Comparison of ENCODE assay signal across 8 mouse cellular contexts in genomic region chr10:81175936-81176465, GRCm38 (mm10). TPM values are rescaled to one million over a fixed set of nuclear protein-coding genes. Genes with fewer than 3 reads are reported as not detected.
DNase-seq lines count a peak whose midpoint lies in the region; ATAC-seq lines count a peak whose summit lies in the region.

No protein-coding gene starts in this region.

- 2% methylated on average over 13 of the region's 13 CpGs for WGBS in lung, embryonic 15.5 days
- 2% methylated on average over 13 of the region's 13 CpGs for WGBS in embryonic facial prominence, embryonic 15.5 days
- 3% methylated on average over 13 of the region's 13 CpGs for WGBS in intestine, embryonic 16.5 days
- WGBS in midbrain, embryonic 14.5 days = 6% methylated on average over 13 of the region's 13 CpGs

- H3K27me3 ChIP-seq in lung, embryonic 15.5 days = no peaks in the 10 kb centered on the region
- no peaks in the 10 kb centered on the region for H3K27me3 ChIP-seq in embryonic facial prominence, embryonic 15.5 days
- H3K27me3 ChIP-seq in intestine, embryonic 16.5 days (replicated peaks; ENCODE audit: control insufficient read depth, insufficient read depth, low read length) = no peaks in the 10 kb centered on the region
- H3K27me3 ChIP-seq in midbrain, embryonic 14.5 days (ENCODE audit: control insufficient read depth, insufficient read depth, low read length) = no peaks in the 10 kb centered on the region

- H3K9ac ChIP-seq in lung, embryonic 15.5 days = peak overlapping the region; percentile 31
- peak overlapping the region; percentile 26; the same call in 1 of the 2 replicates for H3K9ac ChIP-seq in embryonic facial prominence, embryonic 15.5 days
- peak overlapping the region; percentile 59 for H3K9ac ChIP-seq in intestine, embryonic 16.5 days (ENCODE audit: low read depth, low read length)
- H3K9ac ChIP-seq in midbrain, embryonic 14.5 days (replicated peaks; ENCODE audit: low read length) = no peak overlapping the region; the same call in 1 of the 2 replicates

- peak; percentile 9; the same call in 1 of the 2 replicates for ATAC-seq in lung, embryonic 15.5 days (ENCODE audit: borderline replicate concordance, extremely low read depth, low FRiP score, low TSS enrichment)
- ATAC-seq in embryonic facial prominence, embryonic 15.5 days (ENCODE audit: insufficient number of reproducible peaks, low FRiP score, low TSS enrichment, low read depth) = peak; percentile 8
- ATAC-seq in intestine, embryonic 16.5 days = peak; percentile 34
- ATAC-seq in midbrain, embryonic 14.5 days (ENCODE audit: low FRiP score, low TSS enrichment) = no peak
- ATAC-seq in megakaryocyte progenitor cell, adult 5-6 weeks (replicated peaks; ENCODE audit: poor library complexity) = no peak
- ATAC-seq in cerebellum, adult (ENCODE audit: insufficient number of reproducible peaks, low FRiP score, low TSS enrichment) = no peak

- H3K9me3 ChIP-seq in lung, embryonic 15.5 days = no peaks in the 10 kb centered on the region
- no peaks in the 10 kb centered on the region for H3K9me3 ChIP-seq in embryonic facial prominence, embryonic 15.5 days (replicated peaks)
- H3K9me3 ChIP-seq in intestine, embryonic 16.5 days (ENCODE audit: control insufficient read depth, low read length) = no peaks in the 10 kb centered on the region
- no peaks in the 10 kb centered on the region for H3K9me3 ChIP-seq in midbrain, embryonic 14.5 days (ENCODE audit: control insufficient read depth, low read length)

- peaks cover 36% of the 10 kb centered on the region for H3K36me3 ChIP-seq in lung, embryonic 15.5 days
- H3K36me3 ChIP-seq in embryonic facial prominence, embryonic 15.5 days = peaks cover 35% of the 10 kb centered on the region
- H3K36me3 ChIP-seq in intestine, embryonic 16.5 days (ENCODE audit: control insufficient read depth, insufficient read depth, low read length) = peaks cover 33% of the 10 kb centered on the region
- peaks cover 37% of the 10 kb centered on the region for H3K36me3 ChIP-seq in midbrain, embryonic 14.5 days (ENCODE audit: control insufficient read depth, insufficient read depth, low read length)

- peak overlapping the region; percentile 77 for H3K4me3 ChIP-seq in lung, embryonic 15.5 days
- H3K4me3 ChIP-seq in embryonic facial prominence, embryonic 15.5 days (replicated peaks) = peak overlapping the region; percentile 97
- peak overlapping the region; percentile 70 for H3K4me3 ChIP-seq in intestine, embryonic 16.5 days (ENCODE audit: low read length)
- H3K4me3 ChIP-seq in midbrain, embryonic 14.5 days (replicated peaks; ENCODE audit: low read depth, low read length) = peak overlapping the region; percentile 95

- peaks cover 48% of the 10 kb centered on the region for H3K4me1 ChIP-seq in lung, embryonic 15.5 days
- H3K4me1 ChIP-seq in embryonic facial prominence, embryonic 15.5 days = peaks cover 50% of the 10 kb centered on the region
- peaks cover 45% of the 10 kb centered on the region for H3K4me1 ChIP-seq in intestine, embryonic 16.5 days (ENCODE audit: control insufficient read depth, insufficient read depth, low read length)
- H3K4me1 ChIP-seq in midbrain, embryonic 14.5 days (ENCODE audit: control insufficient read depth, insufficient read depth, low read length) = peaks cover 27% of the 10 kb centered on the region

- no peak for DNase-seq in lung, postnatal 36 days
- DNase-seq in midbrain, embryonic 14.5 days = no peak
- DNase-seq in right cerebral cortex, adult 2 months (ENCODE audit: low spot score in 2 of 2) = no peak

- peak overlapping the region; percentile 87 for H3K27ac ChIP-seq in lung, embryonic 15.5 days
- peak overlapping the region; percentile 93 for H3K27ac ChIP-seq in embryonic facial prominence, embryonic 15.5 days (replicated peaks)
- peak overlapping the region; percentile 66 for H3K27ac ChIP-seq in intestine, embryonic 16.5 days (ENCODE audit: low read length)
- peak overlapping the region; percentile 98 for H3K27ac ChIP-seq in midbrain, embryonic 14.5 days (replicated peaks; ENCODE audit: low read depth, low read length)

- H3K4me2 ChIP-seq in lung, embryonic 15.5 days = peak overlapping the region; percentile 78
- H3K4me2 ChIP-seq in embryonic facial prominence, embryonic 15.5 days (replicated peaks) = peak overlapping the region; percentile 71
- H3K4me2 ChIP-seq in intestine, embryonic 16.5 days (ENCODE audit: low read depth, low read length) = peak overlapping the region; percentile 40
- peak overlapping the region; percentile 94 for H3K4me2 ChIP-seq in midbrain, embryonic 14.5 days (ENCODE audit: low read length)

RNA-seq across cellular contexts. Expression of gene Eef2, which starts 0.4 kb away (rescaled TPM):
- 567 and 596 TPM in 2 replicates for polyA plus RNA-seq in lung, embryonic 15.5 days (2015; fragmentation: Nextera tagmentation; extraction: Ambion mirVana)
- 654 and 688 TPM in 2 replicates for polyA plus RNA-seq in embryonic facial prominence, embryonic 15.5 days (2015; fragmentation: Nextera tagmentation; extraction: Ambion mirVana)
- 526 and 531 TPM in 2 replicates for polyA plus RNA-seq in intestine, embryonic 16.5 days (2015; fragmentation: Nextera tagmentation; extraction: Ambion mirVana)
- 479 and 528 TPM in 2 replicates for polyA plus RNA-seq in midbrain, embryonic 14.5 days (2014; fragmentation: Nextera tagmentation; extraction: Ambion mirVana)
- 526 and 599 TPM in 2 replicates for total RNA-seq in megakaryocyte progenitor cell, adult 5-6 weeks (2015)
- 1,508 and 1,553 TPM in 2 replicates for total RNA-seq in megakaryocyte progenitor cell, adult 5-6 weeks (2017)

RNA-seq across cellular contexts. Expression of gene Dapk3, which starts 6.8 kb away (rescaled TPM):
- polyA plus RNA-seq in lung, embryonic 15.5 days (2015; fragmentation: Nextera tagmentation; extraction: Ambion mirVana) = 52.6 and 56.1 TPM in 2 replicates
- 65.4 and 67.7 TPM in 2 replicates for polyA plus RNA-seq in embryonic facial prominence, embryonic 15.5 days (2015; fragmentation: Nextera tagmentation; extraction: Ambion mirVana)
- 15.4 and 47.6 TPM in 2 replicates for polyA plus RNA-seq in intestine, embryonic 16.5 days (2015; fragmentation: Nextera tagmentation; extraction: Ambion mirVana)
- 63.3 and 66.9 TPM in 2 replicates for polyA plus RNA-seq in midbrain, embryonic 14.5 days (2014; fragmentation: Nextera tagmentation; extraction: Ambion mirVana)
- 15.5 and 17.2 TPM in 2 replicates for total RNA-seq in megakaryocyte progenitor cell, adult 5-6 weeks (2015)
- 37.2 and 54.7 TPM in 2 replicates for total RNA-seq in megakaryocyte progenitor cell, adult 5-6 weeks (2017)

RNA-seq across cellular contexts. Expression of gene 4930442H23Rik, which starts 7.6 kb away (rescaled TPM):
- polyA plus RNA-seq in lung, embryonic 15.5 days (2015; fragmentation: Nextera tagmentation; extraction: Ambion mirVana) = 0.16 TPM in 2 replicates
- 0.13 and 0.21 TPM in 2 replicates for polyA plus RNA-seq in embryonic facial prominence, embryonic 15.5 days (2015; fragmentation: Nextera tagmentation; extraction: Ambion mirVana)
- not detected in 2 replicates for polyA plus RNA-seq in intestine, embryonic 16.5 days (2015; fragmentation: Nextera tagmentation; extraction: Ambion mirVana)
- polyA plus RNA-seq in midbrain, embryonic 14.5 days (2014; fragmentation: Nextera tagmentation; extraction: Ambion mirVana) = 0.23 TPM in 1 of 2 replicates, not detected in the other
- not detected in 2 replicates for total RNA-seq in megakaryocyte progenitor cell, adult 5-6 weeks (2015)
- total RNA-seq in megakaryocyte progenitor cell, adult 5-6 weeks (2017) = not detected in 2 replicates

RNA-seq across cellular contexts. Expression of gene Pias4, which starts 8.3 kb away (rescaled TPM):
- polyA plus RNA-seq in lung, embryonic 15.5 days (2015; fragmentation: Nextera tagmentation; extraction: Ambion mirVana) = 41.0 and 47.5 TPM in 2 replicates
- polyA plus RNA-seq in embryonic facial prominence, embryonic 15.5 days (2015; fragmentation: Nextera tagmentation; extraction: Ambion mirVana) = 52.0 and 52.7 TPM in 2 replicates
- 52.5 and 54.4 TPM in 2 replicates for polyA plus RNA-seq in intestine, embryonic 16.5 days (2015; fragmentation: Nextera tagmentation; extraction: Ambion mirVana)
- 49.2 and 55.7 TPM in 2 replicates for polyA plus RNA-seq in midbrain, embryonic 14.5 days (2014; fragmentation: Nextera tagmentation; extraction: Ambion mirVana)
- total RNA-seq in megakaryocyte progenitor cell, adult 5-6 weeks (2015) = 9.4 and 10.0 TPM in 2 replicates
- total RNA-seq in megakaryocyte progenitor cell, adult 5-6 weeks (2017) = 9.4 and 9.8 TPM in 2 replicates

RNA-seq across cellular contexts. Expression of gene Nmrk2, which starts 25.9 kb away (rescaled TPM):
- 0.11 and 0.30 TPM in 2 replicates for polyA plus RNA-seq in lung, embryonic 15.5 days (2015; fragmentation: Nextera tagmentation; extraction: Ambion mirVana)
- polyA plus RNA-seq in embryonic facial prominence, embryonic 15.5 days (2015; fragmentation: Nextera tagmentation; extraction: Ambion mirVana) = 0.36 and 0.54 TPM in 2 replicates
- 0.17 TPM in 1 of 2 replicates, not detected in the other for polyA plus RNA-seq in intestine, embryonic 16.5 days (2015; fragmentation: Nextera tagmentation; extraction: Ambion mirVana)
- not detected in 2 replicates for polyA plus RNA-seq in midbrain, embryonic 14.5 days (2014; fragmentation: Nextera tagmentation; extraction: Ambion mirVana)
- not detected in 2 replicates for total RNA-seq in megakaryocyte progenitor cell, adult 5-6 weeks (2015)
- not detected in 2 replicates for total RNA-seq in megakaryocyte progenitor cell, adult 5-6 weeks (2017)

Comparison
In these comparisons a context has a peak if more than half of its experiments do, and no peak if none do; other contexts are left out.
1. ATAC-seq: peak in lung, embryonic 15.5 days (single experiment), embryonic facial prominence, embryonic 15.5 days (single experiment) and intestine, embryonic 16.5 days (single experiment); none in midbrain, embryonic 14.5 days (single experiment), megakaryocyte progenitor cell, adult 5-6 weeks (single experiment) and cerebellum, adult (single experiment).
2. H3K4me2 ChIP-seq: peak in every context shown above with its lines; median percentile 94 in midbrain, embryonic 14.5 days; 78 in lung, embryonic 15.5 days; 71 in embryonic facial prominence, embryonic 15.5 days; 40 in intestine, embryonic 16.5 days.
3. Peak in every context shown above with its lines, with median percentiles within 50 percentile points of each other: H3K27ac ChIP-seq and H3K4me3 ChIP-seq.